Mouse (Mus musculus) testis, adult 2 months (tissue): ENCODE data around the gene Abhd11.

ENCODE experiments used
- CTCF ChIP-seq: fragments of 200-500 bp; IDR thresholded peaks from 2 replicates; pipeline ENCODE4 v1.5.1; 2012; ENCODE audit warnings: low read depth, mild to moderate bottlenecking, inconsistent platforms, low read length, moderate library complexity; ENCODE audit not compliant: control insufficient read depth, insufficient read depth, insufficient replicate concordance
- POLR2A ChIP-seq: fragments of 200-500 bp; IDR thresholded peaks from 2 replicates; pipeline ENCODE4 v1.6.1; 2012; ENCODE audit warnings: low read depth, mild to moderate bottlenecking, inconsistent platforms, low read length, moderate library complexity; ENCODE audit not compliant: control insufficient read depth

GRCm38 (mm10) chr5:135010320-135010709 is 1.4 kb downstream of the Abhd11 start:
- TF ChIP-seq CTCF (no peak), POLR2A (no peak)
